Mouse (Mus musculus): ENCODE measurements around the gene Rpf1.

Rpf1 gene

DNA sequence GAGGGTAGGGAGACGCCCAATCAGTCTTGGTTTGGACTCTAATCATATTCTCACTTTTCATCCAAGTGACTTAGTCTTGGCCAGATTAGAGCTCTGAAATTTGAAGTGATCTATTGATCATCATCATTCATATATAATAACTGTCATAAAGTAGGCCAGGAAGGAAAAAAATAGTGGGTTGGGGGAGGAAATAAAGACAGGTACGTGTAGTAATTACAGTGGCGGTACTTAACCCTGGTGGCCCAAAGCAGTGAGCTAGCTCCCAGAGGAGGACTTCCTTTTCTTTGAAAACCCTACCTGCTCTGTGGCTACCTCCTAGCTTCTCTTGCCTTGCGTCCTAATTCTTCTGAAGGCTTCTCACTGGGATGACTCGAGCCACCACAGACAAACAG is 20.4 kb downstream of the Rpf1 start:
- no peak for DNase-seq (ENCODE audit: extremely low read depth, insufficient read length, low spot score)

DNA sequence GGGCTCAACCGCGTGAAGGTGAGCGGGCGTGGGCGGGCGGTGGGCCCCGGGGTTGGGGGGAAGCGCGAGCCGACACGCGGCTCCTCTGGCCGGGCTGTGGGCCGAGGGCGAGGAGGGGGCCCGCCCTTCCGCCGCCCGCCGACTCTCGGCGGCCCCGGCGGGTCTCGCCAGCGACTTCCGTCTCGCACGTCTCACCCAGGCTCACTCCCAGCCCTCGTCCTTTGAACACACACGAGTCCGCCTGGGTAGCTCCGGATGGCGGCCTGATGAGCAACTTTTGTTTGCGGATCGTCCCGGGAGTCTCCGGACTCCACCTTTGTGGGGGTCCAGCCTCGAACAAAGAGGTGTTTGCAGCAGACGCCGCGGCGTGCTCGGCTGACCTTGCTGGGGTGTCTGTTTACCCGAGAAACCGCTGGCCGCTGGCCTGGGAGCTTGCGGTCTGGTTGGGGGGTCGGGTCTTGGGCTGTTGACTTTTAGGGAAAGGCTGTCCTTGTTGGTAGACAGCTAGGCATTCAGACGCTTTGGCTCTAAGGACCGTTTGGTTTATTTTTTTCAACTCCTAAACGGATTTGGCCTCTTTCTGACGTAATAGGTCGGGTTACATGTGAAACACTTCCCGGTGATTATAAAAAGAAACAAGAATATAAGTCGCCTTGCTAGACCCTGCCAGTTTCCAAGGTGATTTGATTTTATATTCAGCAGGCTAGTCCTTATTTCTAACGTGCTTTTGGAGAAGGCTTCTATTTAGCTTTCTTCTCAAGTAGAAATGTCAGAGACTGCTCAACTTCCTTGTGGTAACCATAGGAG is 21.0 kb downstream of the Rpf1 start:
- DNase-seq (ENCODE audit: extremely low read depth, insufficient read length, low spot score) = peak; percentile 82

DNA sequence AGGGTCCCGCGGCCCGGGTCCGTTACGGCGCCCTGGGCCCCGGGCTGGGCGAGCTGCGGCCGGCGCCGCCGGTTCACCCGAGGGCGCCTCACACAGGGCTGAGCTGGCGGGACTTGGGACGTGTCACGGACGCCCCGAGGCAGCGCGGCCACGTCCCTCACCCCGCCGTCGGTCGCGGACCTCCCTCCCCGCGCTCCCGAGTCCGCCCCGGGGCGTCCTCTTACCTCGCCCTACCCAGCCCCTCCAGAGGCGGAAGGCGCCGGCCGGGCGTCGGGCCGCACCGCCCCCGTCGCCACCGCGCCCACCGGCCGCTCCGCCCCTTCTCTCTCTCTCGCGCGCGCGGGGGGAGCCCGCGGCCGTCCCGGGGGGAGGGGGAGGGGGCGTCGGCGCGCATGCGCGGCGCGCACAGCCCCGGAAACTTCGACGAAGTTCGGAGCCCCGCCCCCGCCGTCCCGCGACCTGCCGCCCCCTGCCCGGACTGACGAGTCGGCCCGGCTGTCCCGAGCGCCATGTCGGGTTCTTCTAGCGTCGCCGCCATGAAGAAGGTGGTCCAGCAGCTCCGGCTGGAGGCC is 21.7 kb downstream of the Rpf1 start, which contains the start of the genes Spata1 and Gng5:
Gene Spata1 (minus strand): TSS at position 323 of the 572 bp plus-strand sequence.
Gene Gng5 (plus strand): TSS at position 377 of the 572 bp plus-strand sequence.
- DNase-seq (ENCODE audit: extremely low read depth, insufficient read length, low spot score) = peak; percentile 96

DNA sequence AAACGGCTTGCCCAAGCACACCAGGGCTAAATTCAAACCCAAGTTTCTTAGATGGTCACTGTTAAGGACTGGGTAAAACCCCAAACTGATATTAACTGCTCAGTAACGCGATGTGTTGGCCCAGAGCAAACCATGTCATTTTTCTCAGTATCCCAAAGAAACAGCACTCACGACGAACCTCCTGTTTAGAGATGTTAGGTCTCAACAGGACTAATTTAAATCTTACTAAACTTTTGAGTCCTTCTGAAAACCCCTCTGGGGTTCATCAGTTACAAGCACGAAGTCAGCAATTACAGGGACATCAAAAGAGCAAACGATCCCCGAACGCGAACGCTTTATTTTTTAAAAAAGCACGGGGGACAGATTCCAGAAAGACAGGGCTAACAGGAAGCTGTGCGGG is 22.2 kb downstream of the Rpf1 start:
- DNase-seq (ENCODE audit: extremely low read depth, insufficient read length, low spot score) = no peak

DNA sequence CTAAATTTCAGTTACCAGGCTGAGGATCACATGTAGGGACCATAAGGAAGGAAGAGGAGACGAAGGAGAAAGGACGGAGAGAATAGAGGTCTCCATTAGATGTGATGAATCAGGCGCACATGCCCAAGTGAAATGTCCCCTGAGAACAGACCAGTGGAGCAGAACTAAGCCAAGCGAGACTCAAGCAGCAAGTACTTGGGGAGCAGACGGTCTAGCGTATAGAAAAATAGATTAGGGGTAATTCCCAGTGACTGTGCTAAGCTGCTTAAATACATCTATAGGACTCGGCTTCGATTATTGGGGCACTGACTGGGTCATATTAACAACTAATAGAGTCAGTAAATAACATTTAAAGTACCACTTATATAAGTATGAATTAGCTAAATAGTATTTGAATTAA is 26.3 kb downstream of the Rpf1 start:
- no peak for DNase-seq (ENCODE audit: extremely low read depth, insufficient read length, low spot score)

DNA sequence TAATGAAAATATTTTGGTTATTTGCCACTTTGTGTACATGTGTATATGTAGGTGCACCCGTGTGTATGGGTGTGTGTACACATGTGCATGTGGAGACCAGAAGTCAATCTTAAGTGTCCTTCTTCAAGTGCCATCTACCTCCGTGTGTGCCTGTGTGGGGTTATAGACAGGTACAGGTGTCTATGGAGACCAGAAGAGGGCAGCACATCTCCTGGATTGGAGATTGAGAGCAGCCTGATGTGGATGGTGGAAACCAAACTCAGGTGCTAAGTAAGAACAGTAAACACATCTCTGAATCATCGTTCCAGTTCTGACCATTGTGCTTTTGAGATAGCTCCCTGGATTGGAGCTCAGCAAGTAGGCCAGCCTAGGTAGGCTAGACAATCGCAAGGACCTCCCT is 34.8 kb downstream of the Rpf1 start:
- no peak for DNase-seq (ENCODE audit: extremely low read depth, insufficient read length, low spot score)

DNA sequence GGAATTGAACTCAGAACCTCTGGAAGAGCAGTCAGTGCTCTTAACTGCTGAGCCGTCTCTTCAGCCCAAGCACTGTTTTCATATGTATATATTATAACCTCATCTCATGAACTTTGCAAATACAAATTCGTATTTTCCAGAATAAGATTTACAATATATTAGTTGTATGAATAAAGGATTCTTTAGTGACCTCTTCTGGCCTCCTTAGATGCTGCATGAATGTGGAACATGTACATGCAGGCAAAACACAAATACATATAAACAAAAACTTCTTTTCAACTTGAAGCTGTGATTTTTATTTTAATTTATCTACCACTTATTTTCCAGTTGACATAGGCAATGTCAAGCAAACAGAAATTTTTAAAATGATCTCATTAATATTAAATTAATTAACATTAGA is 39.2 kb downstream of the Rpf1 start:
- no peak for DNase-seq (ENCODE audit: extremely low read depth, insufficient read length, low spot score)

DNA sequence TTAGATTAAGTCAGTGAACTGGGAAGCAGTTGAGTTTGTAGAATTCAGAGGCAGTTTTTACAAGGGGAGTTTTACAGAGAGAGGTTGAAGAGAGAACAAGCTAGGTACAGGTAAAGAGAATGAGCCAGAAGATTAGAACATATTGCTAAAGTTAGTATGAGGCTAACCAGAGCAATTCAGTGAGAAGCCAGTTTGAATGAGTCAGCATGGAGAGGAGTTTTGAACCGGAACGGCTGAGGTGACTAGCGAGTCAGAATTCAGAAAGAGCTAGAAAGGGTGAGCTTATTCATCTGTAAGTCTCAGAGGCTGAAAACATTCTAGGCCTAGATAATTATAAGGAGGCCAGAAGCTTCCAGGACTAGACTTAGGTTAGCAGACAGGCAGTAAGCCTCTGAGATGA is 46.8 kb downstream of the Rpf1 start:
- peak; percentile 35 for DNase-seq (ENCODE audit: extremely low read depth, insufficient read length, low spot score)

DNA sequence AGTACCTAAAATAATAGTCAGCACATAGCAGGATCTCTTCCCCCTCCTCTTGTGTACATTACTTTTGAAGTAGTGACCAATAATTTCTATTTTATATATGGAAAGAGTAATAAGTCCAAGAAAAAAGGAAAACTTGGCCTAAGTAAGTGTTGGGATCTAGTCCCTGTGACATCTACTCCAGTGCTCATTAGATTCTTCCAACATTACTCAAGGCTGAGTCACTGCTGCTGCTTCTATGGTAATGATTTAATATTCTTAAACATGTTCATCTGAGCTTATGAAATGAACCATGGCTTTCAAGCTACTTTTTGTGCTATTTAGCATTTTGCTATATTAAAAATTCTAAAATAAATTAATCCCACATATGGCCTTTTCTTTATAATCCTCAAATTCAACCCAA is 47.5 kb downstream of the Rpf1 start:
- DNase-seq (ENCODE audit: extremely low read depth, insufficient read length, low spot score) = peak; percentile 36

DNA sequence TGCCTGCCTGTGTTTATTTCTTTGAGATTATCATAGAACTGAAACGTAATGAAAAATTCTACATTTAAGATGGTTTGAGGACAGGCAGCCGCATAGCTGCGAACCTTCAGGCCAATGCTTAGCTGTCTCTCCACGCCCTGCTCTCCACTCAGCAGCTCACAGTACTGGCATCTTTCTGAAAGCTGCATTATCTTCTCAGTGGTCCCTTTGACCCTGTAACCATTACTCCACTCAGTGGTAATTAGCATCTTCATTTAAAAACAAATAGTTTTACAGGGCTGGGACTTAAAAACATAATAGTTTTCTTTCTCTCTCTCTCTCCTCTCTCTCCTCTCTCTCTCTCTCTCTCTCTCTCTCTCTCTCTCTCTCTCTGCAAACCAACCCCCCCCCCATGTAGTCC is 48.6 kb downstream of the Rpf1 start:
- DNase-seq (ENCODE audit: extremely low read depth, insufficient read length, low spot score) = no peak

DNA sequence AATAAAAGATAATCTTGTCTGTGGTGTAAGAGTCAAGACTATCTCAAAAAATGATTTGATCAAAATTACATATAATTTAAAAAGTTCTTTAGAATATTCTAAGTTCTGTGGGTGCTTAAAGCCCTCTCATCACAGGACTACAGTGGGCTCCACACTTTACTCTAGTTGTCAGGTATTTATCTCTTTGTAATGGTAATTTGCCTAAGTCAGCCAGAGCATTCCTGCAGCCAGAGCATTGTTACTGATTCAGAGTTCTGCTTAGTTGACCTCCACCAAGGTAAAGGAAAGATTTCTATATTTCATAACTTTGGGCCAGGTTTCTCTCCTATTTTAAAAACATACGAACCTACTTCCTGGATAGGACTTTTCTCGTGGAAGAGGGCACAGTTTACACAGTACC is 52.0 kb downstream of the Rpf1 start:
- no peak for DNase-seq (ENCODE audit: extremely low read depth, insufficient read length, low spot score)

DNA sequence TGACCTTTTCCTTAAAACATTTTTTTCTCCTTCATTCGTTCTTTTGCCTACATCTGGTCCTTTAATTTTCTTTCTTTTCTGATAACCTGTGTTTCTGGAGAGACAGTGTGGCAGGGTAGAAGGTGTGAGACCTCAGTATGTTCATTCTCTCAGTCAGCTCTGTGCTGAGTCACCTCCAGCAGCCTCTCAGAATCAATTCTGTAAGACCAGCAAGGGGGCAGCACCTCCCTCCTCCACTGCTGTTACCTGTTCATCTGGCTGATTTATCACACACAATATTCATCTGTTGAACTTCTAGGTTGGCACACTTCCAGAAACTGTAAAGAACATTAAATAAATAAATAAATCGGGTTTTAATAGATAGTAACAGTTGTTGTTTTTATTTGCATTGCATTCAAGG is 58.3 kb downstream of the Rpf1 start:
- no peak for DNase-seq (ENCODE audit: extremely low read depth, insufficient read length, low spot score)
